Mouse (Mus musculus) layer of hippocampus, postnatal 14 days (tissue): Measurements from ENCODE around the gene Gm44579. TPM values are rescaled to one million over a fixed set of nuclear protein-coding genes. Genes with fewer than 3 reads are reported as not detected.

Experiments
- DNase-seq, 2 experiments: peaks; one replicate each; pipeline ENCODE4 v3.0.0; 2021 to 2022; ENCODE audit warnings: low spot score in 2 of 2, mixed read lengths in 1 of 2
- long read RNA-seq, 2 experiments: library from polyadenylated mRNA; stranded (forward); transcript quantifications; one replicate each; pipeline ENCODE4 v2.0.0; 2021
- total RNA-seq, 2 experiments: library from RNA; stranded (reverse); gene quantifications; 2 replicates each; pipeline ENCODE4 v1.2.3; 2021

Gene Gm44579
- total RNA-seq: under 1 TPM in 1 of 2 experiments, not detected in 1; 0.16 TPM
- long read RNA-seq, experiment 1: 0 reads
- long read RNA-seq, experiment 2, partial matches to known transcripts: 0 of 1 reads
- long read RNA-seq, experiment 2, other reads (novel, unspliced or antisense): 1 of 1 reads

DNA sequence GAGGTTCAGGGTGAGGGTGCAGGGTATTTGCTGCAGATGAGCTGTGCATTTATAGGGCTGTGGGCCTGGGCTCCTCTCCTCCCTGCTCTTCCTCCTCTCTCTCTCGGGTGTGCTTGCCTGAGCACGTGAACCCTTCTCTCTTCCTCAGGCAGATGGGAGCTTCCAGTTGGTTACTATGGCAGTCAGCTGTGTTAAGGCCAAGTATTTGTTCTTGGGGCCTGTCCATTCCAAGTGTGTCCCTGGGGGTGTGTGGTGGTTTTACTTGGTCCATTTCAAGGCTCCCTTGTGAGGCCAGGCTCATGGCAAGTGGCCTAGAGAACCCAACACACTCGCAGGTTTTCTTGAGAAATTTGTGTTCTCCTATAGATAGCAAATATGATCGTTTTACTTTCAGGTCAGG lies at the start of gene Gm44579, which contains the start of gene Olfr287:
Gene Gm44579 (minus strand): TSS at position 101 of the 400 bp plus-strand sequence.
Gene Olfr287 (minus strand): TSS at position 180 of the 400 bp plus-strand sequence.
- peak in 1 of 2 experiments; percentile 12 for DNase-seq

DNA sequence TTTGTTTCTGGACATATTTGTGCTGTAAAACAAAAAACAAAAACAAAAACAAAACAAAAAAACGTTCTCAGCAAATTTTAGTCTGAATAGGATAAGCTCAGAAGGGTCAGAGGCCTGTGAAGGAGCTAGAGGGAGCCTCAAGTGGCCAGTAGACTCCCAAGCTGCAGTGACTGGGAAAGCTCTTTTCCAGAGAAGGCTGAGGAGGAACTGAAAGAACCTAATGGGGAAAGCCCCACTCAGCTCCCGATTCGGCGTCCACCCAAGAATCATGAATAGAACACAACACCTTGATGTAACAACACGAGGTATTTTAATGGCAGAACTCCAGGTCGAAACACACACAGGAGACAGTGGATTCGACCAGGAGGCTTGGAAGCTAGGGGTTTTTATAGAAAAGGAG lies 37.0 kb upstream of the Gm44579 start:
- no peak for DNase-seq

DNA sequence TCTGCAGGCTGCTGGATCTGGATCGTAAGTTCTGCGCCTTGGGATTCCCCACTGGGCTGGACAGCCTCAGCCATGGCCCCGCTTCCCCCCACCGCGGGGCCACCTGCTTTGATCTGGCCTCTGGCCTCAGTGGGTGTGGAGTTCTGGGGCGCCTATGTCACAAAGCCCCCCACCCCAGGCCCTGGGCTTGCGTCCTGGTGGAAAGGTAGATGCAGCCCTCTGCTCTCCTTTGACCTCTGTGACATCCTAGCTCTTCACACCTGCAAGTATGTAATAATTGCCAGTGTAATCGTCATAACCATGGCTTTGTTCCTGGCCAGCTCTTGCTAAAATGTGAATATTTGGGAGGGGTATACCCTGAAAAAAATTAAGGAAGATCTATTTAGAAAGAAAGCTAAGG lies 36.4 kb upstream of the Gm44579 start, which contains the start of gene H1fnt:
Gene H1fnt (minus strand): TSS at position 101 of the 400 bp plus-strand sequence.
- no peak for DNase-seq

DNA sequence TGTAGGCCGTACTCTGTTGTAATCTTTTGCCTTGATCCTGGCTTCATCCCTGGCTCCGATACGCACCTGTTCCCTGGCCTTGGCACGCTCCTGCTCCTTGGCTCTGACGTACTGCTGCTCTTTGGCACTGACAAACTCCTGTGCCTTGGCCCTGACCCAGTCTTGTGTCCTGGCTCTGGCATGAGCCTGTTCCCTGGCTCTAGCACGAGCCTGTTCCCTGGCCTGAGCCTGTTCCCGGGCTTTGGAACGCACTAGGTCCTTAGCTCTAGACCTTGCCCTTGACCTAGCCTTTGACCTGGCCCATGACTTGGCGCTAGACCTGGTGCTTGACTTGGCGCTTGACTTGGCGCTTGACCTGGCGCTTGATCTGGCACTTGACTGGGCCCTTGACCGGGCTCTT lies 35.5 kb upstream of the Gm44579 start:
- no peak for DNase-seq

DNA sequence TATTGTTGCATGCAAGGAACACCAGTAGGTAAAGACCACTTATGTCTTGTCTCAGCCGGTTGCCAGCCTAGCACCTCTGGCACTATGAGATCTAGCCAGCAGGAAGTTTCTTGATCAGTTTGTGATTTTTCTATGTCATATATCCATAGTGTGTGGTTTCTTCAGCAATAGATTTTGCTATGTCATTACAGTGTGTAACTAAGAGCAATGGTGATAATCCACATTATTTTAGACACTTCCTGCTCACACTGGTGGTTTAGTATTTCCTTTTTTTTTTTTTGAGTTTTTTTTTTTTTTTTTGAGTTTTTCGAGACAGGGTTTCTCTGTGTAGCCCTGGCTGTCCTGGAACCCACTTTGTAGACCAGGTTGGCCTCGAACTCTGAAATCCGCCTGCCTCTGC lies 14.7 kb upstream of the Gm44579 start:
- DNase-seq: no peak

DNA sequence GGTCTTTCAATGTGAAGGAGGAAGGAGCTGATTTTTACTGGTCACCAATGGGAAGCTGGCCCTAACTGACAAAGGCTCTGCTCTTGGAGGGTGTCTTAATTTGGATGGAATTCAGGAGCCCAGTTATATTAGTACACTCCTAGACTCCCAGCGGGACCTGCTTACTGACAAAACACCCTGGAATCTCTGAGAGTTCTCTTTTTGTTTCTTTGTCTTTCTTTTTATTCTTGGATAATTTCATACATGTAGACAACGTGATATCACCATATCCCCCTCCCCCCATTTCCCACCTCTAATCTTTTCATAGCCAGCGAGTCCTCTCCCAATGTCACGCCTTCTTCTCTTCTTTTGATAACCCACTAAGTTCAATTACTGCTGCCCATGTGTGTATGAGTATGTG lies 13.6 kb upstream of the Gm44579 start, which contains the start of gene Olfr286:
Gene Olfr286 (minus strand): TSS at position 101 of the 400 bp plus-strand sequence.
- DNase-seq: no peak

DNA sequence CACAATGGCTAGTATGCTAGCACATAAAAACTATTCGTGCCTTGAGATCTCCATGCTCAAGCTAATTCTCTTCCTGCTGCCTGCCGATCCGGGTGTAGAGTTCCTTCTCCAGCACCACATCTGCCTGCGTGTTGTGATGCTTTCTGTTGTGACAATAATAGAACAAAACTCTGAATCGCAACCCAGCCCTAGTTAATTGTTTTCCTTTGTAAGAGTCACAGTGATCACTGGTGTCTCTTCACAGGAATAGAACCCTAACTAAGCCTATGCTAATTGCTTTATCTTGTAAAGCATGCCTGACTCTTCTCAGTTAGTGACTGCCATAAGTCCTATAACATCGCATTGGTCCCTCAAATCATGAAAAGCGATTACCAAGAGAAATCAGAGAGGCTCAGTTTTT lies 5.3 kb upstream of the Gm44579 start:
- no peak for DNase-seq

DNA sequence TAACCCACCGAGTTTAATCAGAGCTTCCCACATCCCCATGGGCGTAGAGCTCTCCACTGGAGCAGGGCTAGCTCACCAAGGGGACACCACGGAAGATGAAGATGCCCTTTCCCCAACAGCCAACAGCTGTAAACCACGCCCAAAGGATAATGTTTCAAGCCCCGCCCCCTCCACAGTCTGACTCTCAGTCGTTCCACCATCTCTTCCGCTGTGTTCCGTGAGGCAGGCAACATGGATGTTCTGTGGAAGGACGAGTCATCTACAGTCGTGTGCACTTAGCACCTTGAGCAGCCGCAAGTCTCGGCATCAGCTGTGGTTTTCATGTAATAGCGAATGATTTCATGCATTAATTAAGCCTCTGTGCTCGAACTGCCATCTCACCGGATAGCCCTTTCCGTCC lies 4.8 kb upstream of the Gm44579 start:
- DNase-seq: no peak

DNA sequence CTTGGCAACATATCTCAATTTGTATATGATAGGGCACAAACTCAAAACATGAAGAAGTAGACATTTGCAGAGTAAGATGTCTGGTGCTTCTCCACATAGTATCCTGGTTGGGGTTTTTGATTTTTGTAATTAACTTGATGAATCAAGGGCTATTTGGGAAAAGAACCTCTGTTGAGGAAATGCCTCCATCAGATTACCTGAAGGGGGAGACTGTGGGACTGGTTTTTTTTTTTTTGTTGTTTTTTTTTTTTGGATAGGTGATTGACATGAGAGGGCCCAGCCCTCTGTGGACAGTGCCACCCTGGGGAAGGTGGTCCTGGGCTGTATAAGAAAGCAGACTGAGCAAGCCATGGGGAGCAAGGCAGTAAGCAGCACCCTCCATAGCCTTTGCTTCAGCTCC lies 1.6 kb upstream of the Gm44579 start:
- DNase-seq: no peak

DNA sequence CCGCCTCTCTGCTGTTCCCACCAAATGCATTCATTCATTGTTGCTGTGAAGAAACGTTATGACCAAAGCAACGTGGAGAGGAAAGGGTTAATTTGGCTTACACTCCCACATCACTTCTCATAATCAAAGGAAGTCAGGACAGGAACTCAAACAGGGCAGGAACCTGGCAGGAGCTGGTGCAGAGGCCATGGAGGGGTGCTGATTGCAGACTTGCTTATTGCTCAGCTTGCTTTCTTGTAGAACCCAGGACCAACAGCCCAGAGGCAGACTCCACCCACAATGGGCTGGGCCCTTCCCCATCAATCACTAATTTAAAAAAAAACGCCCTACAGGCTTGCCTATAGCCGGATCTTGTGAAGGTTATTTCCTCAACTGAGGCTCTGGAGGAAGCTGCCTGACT lies 6.6 kb downstream of the Gm44579 start:
- no peak for DNase-seq

DNA sequence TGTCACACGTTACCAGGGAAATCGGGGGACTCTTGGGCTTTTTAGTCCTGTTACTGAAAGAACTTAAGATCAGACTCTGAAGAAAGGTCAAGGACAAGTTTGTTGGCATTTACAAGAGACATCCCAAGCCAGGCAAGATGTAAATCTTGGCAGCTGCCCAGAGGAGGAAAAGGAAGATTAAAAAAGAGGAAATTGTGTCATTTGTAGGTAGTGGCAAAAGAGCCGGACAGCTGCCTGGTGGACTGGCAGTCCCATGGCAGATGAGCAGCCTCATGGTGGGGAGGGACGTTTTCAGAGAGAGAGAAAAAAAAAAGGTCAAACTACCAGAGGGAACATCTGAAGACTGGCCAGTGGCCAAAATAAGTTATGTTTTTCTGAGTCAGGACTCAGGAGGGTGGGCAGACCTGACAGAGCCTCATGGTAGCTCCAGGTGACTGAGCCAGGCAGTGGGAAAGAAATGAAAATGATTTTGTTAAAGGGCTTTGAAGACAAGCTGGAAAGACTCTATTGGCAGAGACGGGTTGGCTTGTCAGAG lies 7.4 kb downstream of the Gm44579 start:
- no peak for DNase-seq

DNA sequence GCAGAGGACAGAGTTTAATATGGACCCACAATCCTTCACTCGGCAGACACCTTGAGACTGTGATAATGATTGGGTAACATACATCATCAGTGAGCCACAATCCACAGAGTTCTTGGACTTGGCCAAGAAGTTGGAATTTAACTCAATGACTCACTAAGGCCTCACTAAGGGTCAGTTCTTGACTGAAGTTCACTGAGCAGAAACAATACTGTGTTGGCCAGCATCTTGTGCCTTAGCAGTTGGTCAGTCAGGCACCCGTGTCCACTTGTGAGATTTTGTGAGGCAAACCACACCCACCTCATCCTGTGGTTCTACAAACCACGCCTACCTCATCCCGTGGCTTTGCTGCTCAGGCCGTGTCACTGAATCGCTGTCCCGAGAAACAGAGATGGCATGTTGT lies 11.1 kb downstream of the Gm44579 start:
- DNase-seq: no peak

DNA sequence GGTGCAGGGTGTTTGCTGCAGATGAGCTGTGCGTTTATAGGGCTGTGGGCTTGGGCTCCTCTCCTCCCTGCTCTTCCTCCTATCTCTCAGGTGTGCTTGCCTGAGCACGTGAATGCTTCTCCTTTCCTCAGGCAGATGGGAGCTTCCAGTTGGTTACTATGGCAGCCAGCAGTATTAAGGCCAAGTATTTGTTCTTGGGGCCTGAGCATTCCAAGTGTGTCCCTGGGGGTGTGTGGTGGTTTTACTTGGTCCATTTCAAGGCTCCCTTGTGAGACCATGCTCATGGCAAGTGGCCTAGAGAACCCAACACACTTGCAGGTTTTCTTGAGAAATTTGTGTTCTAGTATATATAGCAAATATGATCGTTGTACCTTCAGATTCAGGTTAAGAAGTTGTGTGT lies 25.3 kb downstream of the Gm44579 start, which contains the start of gene Olfr288:
Gene Olfr288 (minus strand): TSS at position 101 of the 400 bp plus-strand sequence.
- no peak for DNase-seq

DNA sequence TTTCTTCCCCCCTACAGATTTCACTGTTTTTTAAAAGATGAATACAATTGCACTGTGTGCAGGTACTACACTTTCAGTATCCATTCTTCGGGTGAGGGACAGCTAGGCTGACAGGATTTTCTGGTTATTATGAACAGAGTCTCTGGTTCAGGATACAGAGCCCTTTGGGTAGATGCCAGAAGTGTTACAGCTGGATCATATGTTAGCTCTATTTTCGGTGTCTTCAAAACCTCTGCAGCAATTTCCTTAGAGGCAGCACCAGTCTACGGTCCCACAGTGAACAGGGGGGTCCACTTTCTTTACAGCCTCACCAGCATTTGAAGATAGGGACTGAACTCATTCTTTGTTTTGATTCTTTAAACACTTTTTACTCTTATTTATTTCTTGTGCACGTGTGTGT lies 36.3 kb downstream of the Gm44579 start:
- no peak for DNase-seq

DNA sequence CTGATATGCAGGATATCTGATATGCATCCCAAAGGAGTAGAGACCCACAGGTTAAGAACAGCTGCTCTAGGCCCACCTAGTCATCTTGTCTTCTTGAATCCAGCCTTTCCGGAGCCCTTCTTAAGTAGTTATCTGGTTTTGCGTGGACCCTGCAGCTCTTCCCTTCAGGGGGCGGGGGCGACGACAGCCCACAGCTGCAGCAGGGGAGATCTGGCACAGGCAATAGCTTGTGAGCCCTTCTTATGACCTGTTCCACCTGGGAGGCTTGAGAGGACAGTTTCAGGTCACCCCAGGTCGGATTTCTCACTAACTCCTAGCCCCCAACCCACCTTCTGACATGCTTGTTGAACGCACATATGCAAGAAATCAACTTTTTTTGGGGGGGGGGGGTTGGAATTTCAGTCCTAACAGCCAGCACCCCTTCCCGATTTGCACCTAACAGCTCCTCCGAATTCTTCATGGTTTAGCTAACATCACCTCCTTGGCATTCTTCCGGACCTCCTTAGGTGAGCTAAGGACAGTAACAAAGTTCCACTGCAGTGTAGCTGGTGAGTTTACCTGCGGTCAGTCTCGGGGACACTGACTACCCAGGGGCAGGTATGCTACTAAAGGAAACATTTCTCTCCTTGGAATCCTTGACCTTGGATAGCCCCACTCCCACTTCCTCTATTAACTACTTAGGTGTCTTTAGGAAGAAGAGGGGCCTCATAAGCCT lies 38.8 kb downstream of the Gm44579 start:
- DNase-seq: no peak

DNA sequence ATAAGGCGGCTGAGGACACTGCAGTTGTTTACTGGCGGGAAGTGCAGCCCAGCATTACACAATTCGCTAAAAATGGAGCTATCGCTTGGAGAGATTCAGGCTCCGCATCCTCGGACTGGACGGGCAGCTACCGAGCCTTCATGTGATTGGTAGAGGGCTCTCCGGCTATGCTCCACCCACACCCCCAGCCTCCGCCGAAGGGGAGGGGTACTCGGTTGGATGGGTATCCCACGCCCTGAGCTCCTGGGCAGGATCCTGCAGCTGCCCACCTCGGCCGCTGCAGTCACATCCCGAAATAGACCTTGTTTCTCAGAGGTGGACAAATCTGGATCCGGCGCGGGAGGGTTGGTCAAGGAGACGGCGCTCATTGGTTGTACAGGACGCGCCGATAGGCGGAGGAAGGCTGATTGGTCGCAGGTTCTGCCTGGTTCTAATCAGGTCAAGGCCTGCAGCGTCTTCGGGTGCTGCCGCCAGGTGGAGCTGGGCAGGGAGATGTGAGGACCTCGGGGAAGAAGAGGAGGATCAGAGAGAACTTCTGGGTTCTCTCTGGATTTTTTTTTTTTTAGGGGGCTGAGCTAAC lies 39.6 kb downstream of the Gm44579 start:
- peak; percentile 91 for DNase-seq

DNA sequence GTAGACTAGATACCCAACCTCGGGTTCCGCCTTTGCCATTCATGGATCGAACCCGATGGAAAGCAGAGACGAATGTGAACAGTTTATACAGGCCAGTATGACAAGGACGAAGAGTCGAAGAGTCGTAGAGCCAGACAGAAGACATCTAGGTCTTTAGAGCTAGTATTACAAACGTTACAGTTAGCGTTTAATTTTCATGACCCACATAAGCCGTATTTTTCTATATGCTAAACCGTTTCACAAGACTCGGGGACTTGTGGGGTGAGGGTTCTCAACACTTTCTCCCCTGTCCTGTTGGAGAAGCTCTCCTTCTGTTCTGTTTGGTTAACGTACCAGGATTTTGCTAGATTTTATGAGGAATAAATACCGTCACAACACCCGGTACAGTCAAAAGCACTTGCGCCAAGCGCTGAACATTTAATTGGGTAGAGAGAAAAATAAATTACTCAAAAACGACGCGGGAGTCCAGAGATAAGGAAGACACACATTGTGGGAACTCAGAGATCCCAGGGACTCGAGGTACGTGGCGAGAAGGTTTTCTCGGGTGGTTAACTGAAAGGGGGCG lies 40.1 kb downstream of the Gm44579 start:
- no peak for DNase-seq

DNA sequence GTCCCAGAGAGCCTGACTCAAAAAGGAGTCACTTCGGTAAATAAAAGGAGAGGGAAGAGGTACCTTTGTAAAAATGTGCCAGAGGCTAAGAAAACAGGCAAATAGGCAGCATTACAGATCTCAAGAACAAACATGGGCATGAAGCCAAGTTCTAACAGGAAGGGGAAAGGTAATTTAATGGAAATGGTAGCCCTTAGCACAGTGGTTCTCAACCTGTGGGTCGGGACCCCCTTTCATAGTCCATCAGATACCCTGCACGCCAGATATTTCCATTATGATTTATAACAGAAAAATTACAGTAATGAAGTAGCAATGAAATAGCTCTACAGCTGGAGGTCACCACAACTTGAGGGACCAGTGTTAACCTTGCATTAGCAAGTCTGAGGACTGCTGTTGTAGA lies 43.5 kb downstream of the Gm44579 start:
- DNase-seq: no peak

DNA sequence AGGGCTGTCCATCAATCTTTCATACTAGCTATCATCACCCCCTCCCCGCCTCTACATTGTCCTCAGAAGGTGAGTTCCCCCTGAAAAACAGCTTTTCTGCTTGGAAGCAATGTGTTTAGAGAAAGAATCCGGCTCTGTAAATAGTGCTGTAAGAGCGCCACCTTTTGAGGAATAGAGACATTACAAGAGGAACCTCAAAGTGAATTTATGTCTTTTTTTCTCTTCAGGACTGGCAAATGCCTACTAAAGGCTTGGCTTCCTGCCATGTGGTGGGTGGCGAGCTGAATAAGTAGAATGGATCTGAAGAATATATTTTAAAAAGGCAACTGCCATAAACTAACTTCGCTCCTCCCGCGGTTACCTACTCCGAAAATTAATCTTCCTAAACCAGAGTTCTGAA lies 47.0 kb downstream of the Gm44579 start:
- DNase-seq: peak; percentile 48 to 88

DNA sequence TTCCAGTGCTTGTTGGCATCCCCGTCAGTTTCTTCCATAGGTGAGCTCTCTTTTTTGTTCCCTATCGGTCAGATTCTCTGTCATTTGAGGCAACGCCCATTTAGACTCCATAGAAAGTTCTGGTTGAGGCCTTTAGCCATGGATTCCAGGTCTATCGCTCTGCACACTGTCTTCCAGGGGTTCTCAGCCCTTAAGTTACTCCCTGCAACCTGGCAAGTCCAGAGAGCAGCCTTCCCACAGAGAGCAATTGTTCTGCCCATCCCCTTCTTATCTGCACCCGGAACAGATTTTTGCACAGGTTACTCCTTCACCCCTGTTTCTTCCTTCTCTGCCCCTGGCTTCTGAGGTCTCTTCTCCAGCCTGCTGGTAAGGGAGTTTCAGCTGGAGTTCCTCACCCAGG lies 48.7 kb downstream of the Gm44579 start:
- DNase-seq: no peak

DNA sequence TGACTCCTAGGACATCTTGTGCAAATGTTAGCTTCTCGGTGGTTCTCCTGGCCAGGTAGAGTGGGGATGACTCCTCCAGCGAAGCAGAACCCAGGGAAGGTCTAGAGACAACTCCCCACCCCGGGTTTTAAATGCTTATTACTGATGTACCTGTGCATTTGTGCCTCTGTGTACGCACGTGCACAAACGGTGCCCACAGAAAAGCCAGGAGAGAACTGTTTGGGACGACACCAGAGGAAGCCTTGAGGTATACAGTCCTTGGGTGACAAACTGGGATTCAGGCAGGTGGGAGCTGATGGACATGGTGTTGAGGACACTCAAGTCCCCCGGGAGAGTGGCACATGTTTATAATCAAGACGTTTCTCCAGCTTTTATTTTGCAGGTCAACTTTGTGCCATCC lies 49.9 kb downstream of the Gm44579 start:
- DNase-seq: no peak

DNA sequence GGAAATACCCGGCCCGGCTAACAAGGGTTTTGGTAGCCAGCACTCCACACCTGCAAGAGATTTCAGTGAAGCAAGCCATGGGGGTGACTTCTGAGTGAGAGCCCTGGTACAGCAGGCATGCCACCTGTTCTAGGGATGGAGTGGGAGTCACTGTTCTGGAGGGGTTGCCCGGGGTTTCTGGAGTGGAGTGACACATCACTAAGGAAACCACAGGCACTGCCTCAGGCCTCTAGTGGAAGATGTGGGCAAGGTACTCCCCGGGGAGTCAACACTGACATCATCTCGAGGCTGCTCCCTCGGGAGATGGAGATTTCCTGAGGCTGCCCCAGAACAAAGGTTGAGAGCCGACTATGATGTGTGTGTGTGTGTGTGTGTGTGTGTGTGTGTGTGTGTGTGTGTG lies 50.4 kb downstream of the Gm44579 start:
- DNase-seq: peak; percentile 61 to 64
